Mouse (Mus musculus) kidney, adult 2 months (tissue): ENCODE results near the gene Cldnd2.

Experiments
- CTCF ChIP-seq: fragments of 200-500 bp; conservative IDR thresholded peaks from 2 replicates; pipeline ENCODE4 v1.5.1; 2011; ENCODE audit warnings: low read depth, mild to moderate bottlenecking, control low read depth, low read length, moderate library complexity, mixed read lengths; ENCODE audit not compliant: insufficient read depth, insufficient read length
- POLR2A ChIP-seq: fragments of 200-500 bp; IDR thresholded peaks from one replicate; pipeline ENCODE4 v1.6.1; 2011; ENCODE audit warnings: low read depth, low read length, control low read depth

- TF ChIP-seq CTCF: no peak
- no peak for TF ChIP-seq POLR2A
These were observed 42.7 kb downstream of the Cldnd2 start for GRCm38 (mm10) chr7:43483236-43483635.
